Mouse (Mus musculus) adrenal gland, adult 2 months (tissue): ENCODE data around the gene Ifitm6. TPM values are rescaled to one million over a fixed set of nuclear protein-coding genes. Genes with fewer than 3 reads are reported as not detected.
"Not testable (repeated sequence)": the region's sequence is repeated elsewhere in the genome, so short reads cannot be mapped to it uniquely, and the experiment has no call there.

Source experiments
- DNase-seq: peaks from one replicate; pipeline ENCODE4 v3.0.0; 2021
- polyA plus RNA-seq: library from polyadenylated mRNA; depleted of rRNA; stranded (reverse); fragments of >200 nt; gene quantifications from 2 replicates; pipeline ENCODE4 v1.2.3, GENCODE M21; 2012
- total RNA-seq, 2 experiments: library from RNA; stranded (reverse); gene quantifications; 2 replicates each; pipeline ENCODE4 v1.2.3; 2021

Gene Ifitm6
- total and polyA plus RNA-seq, 3 experiments, result 0.39 to 0.93 TPM; not detected in 1

DNA sequence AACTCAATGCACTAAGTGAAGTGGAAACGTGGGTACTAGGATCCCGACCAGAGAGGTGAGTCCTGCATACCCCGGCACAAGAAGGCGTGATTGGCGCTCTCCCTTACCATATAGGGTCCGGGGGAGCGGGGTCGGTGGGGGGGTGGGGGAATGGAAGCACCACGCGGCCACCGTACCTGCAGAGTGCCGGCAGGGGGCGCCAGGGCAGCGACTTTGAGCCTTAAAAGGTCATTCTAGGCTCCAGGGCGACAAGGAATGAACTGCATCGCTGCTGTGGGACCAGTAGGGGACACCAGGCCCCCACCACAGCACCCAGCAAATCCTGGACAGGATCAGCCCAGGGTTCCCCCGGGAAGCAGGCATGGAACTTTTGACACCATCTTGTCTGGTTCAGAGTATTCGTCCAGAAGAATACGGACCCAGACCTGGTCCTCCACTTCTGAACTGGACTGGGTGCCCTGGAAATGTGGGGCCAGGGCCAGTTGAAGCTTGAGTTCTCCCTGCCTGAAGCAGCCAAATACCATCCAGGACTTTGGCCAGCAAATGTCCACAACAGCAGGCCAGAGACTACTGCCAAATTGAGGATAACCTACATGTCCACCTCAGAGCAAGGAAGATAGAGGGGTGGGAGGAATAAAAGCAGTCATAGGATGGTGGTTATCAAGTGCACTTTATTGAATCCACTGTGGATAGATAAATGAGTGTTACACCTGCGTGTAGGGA lies 8.6 kb downstream of the Ifitm6 start:
- peak; percentile 80 for DNase-seq

DNA sequence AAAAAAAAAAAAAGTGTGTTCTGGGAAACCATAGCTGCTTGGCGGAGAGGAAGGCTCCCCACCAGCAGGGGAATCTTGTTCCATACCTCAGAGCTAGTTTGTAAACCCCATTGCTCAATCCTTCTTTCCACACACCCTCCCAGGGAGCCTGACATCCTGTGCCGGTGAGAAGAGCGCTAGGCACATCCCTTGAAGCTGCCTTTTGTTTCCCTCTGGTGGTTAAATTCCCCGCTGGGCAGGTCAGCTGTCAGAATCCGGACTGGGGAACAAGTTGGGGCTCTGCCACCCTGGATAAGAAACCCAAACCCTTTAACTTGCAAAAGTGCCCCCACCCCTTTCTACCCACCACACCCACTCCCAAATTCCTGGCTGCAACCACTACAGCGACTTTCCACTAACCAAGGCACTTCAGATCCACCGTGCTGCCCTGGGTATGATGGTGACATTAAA lies 9.4 kb downstream of the Ifitm6 start:
- DNase-seq, result peak; percentile 36

DNA sequence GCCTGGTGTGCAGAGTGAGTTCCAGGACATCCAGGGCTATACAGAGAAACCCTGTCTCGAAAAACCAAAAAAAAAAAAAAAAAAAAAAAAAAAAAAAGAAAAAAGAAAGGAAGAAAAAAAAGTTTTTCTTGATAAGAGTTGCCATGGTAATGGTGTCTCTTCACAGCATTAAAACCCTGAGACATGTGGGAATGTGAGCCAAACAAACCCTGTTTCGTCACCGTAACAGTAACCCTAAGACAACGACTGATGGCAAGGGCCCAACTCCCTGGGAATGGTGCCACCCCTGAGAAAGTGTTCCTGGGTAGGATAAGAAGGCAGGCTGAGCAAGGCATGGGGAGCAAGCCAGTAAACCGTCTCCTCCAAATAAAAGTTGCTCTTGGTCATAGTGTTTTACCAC lies 10.8 kb downstream of the Ifitm6 start:
- peak; percentile 17 for DNase-seq

DNA sequence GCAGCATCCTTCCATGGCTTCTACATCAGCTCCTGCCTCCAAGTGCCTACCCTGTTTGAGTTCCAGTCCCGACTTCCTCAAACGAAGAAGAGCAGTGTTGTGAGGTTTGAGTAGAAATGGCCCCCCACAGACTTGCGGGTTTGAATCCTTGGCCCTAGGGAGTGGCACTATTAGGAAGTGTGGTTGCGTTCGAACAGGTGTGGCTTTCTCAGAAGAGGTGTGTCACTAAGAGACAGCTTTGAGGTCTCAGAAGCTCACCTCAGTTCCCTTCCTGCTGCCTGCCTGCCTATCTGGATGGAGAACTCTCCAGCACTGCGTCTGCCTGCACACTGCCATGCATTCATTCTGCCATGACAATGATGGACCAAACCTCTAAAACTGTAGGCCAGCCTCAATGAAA lies 11.3 kb downstream of the Ifitm6 start:
- no peak for DNase-seq

DNA sequence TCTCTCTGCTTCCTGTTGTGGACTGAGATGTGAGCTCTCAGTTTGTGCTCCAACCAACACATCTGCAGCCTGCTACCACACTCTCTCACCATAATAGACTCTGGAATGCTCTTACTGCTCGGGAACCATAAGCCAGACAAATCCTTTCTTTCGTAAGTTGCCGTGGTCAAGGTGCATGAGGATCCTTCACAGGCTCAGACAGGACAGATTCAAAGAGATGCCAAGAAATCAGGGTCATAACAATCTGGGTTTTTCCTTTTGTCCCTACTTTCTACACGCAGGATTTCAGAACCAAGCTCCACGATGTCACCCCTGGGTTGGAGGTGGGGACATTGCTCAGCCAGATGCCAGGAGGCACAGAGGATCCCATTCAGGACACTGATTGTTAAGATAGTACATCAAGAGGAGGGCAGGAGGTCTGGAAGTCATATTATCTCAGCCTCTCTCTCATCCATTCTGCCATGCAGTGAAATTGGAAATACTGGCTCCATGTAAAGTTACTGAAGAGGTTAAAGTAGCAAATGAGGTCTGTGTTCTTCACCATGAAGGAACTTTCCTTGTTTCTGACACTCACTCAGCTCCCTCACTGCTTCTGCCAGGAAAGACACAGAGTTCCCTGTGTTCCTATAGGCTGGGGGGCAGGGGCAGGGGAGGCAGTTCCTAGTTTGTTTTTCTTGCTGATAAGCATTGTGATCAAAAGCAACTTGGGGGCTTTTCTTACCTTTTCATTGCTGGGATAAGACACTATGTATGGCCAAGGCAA lies 14.3 kb downstream of the Ifitm6 start:
- DNase-seq, result no peak

DNA sequence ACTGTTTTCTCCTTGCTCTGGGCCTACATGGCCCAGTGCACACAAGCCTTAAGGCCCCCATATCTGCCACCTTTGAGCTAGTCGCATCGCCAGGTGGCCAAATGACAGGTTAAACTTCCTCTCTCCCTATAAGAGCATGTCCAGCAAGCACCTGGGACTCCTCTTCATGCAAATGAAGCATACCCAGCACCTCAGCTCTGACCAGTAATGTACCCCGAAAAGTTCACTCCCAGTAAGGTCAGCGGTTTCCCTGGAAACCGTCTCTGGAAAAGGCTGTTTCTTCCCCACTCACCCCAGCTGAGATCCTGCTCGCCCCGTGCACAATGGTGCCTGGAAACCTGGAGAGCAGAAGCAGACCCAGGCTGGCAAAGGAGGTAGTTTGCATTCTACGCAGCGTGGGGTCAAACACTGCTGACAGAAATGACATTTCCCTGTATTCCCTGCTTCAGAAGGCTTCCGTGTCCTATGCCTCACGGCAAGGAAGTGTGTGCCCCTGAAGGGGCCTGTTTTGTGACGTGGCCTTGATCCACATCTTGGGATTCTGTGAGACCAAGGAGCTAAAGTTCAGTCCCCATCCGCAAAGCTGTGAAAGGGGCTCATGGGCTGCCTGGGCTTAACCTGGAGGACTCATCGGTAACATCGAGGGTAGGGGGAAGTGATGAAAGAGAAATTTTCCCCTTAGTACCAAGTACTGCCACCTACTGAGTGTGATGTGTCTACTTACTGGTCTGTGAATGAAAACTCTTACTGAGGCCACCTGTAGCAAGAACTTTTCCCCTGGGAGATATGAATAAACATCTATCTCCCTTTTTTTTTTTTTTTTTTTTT lies 16.6 kb downstream of the Ifitm6 start:
- DNase-seq, result no peak

DNA sequence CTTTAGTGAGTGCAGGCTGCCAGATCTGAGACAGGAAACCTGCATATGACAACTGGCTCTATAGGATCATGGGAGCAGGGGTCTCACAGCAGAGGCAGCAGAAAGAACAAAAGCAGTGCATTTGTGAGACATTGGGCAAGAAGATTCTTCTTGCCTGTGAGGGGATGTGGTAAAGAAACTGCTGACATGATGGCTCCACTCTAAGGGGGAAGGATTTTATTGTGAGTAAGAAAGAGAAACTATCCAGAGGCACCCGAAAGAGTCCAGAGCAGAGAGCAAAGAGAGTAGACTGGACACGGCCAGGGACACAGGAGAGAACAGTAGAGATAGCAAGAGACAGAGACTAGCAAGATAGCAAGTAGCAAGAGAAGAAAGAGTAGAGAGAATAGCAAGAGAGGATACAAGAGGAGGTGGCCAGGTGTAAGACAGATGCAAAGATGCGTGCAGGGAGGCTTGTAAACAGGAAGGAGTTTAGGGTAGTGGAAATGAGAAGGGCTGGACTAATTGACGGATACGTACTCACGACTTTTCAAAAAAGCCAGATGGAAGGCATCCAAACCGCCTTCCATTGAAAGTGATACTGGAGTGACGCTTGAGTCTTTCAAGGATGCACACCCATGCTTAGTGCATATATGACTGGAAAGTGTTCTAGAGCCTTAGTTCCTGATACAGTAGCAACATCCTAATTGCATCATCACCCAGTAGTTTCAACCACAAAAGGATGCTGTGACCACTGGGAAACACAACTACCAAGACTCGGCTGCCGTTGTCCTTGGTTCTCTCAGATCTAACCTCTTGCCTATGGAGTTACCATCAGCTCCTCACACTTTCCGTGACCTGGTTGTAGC lies 18.6 kb downstream of the Ifitm6 start:
- DNase-seq, result no peak

DNA sequence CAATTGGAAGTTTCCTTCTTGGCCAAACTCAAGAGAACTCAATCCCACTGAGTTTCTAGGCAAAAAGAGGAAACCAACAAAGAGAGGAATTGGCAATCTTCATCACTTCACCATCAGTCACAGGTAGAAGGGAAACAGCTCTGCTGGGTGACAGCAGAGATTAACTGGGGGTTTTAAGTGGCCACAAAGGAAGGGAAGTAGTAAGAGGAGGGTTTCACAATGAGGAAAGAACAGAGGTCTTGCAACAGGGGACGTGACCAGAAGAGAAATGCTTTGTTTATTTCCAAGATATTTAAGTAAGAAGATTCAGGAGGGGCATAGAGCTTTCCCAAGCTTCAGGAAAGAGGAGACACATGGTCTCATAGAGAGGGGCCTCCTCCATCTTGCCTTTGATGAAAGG lies 19.9 kb downstream of the Ifitm6 start:
- DNase-seq, result no peak

DNA sequence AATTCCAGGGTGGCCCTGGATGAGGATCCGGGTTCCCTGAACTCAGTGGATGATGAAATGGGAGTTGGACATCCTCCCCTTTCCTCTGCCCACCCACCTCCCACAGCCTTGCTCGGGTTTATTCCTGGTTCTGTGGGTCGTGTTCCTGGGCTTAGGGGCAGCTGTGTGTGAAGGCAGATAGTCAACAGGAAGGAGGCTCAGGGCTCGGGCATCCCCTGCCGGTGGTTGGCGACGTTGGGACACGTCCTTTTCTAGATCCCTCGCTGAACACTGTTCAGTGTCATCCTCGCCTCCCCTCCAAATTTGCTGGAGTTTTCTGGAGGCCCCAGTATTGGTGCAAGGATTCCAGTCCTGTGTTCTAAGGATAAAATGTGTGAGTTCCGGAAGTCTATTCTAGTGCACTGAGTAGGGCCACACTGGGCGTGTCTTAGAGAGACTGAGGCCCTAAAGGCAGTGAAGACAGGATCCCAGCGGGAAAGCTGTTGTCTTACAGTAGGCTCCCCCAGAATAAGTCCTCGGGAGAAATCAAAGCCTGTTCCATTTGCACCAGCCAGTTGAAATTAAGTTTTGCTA lies 26.5 kb downstream of the Ifitm6 start:
- no peak for DNase-seq

DNA sequence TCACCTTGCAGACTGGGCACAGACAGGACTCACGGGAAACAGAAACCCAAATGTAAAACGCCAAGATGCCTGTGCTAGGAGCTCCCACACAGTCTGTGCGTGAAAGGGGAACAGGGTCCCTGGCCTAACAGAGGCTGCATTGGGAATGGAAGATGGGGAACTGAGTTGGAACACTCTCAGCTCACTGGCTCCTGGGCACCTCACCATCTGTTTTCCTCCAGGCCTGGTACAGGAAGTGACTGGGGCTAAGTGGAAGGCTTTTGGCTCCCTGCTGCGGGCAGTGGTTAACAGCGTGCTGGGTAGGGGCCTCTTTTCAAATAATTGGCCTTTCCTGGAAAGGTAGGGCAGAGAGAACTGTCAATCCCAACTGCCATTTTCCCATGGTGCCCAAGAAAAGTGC lies 27.1 kb downstream of the Ifitm6 start:
- no peak for DNase-seq

DNA sequence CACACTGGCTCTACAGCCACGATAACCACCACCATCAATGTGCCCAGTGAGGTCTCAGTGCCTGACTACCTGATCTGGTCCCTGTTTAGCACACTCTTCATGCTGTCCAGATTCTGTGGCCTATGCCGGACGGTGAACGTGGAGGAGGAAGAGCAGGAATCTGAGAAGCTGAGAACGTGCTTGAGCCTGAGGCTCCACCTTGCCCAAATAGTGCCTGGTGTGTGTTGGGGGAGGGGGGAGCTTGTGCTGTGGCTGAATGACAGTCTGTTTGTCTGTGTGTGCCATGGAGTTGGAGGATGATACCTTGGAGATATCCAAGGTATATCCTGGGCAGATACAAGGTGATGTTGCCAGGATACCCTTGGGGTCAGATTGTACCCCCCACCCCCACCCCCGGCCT lies 27.5 kb downstream of the Ifitm6 start:
- DNase-seq, result no peak

DNA sequence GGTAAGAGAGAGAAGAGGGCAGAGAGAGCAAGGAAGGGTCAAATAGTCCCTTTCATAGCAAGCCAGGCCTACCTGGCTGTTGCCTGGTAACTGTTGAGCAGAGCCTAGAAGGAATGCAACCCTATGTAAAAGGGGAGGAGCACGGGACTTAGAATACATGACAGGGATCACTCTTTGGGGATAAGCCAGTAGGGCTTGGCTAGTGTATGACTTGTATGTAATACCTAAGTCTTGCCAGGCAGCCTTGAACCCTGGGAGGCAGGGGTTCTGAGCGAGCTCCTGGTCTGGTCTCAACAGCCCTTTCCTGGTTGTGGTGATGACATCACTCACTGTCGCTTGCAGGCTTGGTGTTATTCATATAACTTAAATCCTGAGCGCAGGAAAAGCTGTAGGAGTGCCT lies 28.7 kb downstream of the Ifitm6 start:
- no peak for DNase-seq

DNA sequence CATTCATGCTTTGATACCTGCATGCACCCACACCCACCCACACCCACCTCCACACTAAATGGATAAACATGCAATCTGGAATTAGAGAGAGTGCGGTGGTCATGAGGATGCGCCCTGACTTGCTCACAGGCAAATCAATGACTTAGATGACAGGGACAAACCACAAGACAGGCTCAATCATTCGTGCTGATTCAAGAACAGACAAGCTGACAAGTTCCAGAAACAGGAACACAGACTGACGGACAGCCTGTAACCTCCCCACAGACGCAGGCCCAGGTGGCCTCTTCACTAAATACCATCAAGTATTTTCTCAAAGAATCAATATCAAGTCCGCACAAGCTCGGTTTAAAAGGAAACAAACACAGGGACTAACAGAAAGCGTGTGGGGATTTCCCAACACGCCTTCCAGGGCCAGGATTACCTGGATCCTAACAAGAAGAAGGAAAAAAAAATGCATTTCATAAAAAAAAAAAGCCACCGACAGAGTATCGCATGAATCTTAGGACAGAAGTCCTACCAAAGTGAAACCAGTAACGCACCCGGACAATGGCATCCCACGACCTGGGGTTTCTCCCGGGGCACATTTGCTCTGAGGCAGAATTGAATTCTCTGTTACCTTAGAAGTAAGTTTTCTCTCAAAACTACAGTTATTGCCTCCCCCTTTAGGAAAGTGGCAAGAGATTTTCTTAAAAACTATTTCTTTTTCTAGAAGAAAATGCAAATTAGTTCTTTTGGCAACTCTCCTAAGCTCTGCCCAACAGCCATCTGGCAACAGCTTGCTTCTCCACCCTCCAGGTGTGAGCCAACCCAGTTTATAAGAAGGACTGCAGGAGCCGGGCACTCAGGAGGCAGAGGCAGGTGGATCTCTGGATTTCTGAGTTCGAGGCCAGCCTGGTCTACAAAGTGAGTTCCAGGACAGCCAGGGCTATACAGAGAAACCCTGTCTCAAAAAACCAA lies 30.3 kb downstream of the Ifitm6 start:
- no peak for DNase-seq

DNA sequence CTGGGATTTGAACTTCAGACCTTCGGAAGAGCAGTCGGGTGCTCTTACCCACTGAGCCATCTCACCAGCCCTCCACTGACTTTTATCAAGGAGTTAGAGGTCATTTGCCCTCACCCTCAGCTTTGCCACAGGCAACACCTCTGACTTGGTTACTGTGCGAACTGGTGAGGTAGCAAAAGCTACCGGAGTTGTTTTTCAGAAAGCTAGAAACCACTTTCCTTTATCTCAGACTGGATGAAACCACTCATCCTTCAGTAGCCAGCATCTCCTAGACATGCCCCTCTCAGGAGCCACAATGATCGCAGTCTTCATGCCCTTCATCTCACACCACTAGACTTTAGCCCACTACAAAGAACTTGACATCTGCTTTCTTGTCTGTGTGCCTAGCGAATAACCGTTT lies 34.8 kb downstream of the Ifitm6 start:
- DNase-seq, result no peak

DNA sequence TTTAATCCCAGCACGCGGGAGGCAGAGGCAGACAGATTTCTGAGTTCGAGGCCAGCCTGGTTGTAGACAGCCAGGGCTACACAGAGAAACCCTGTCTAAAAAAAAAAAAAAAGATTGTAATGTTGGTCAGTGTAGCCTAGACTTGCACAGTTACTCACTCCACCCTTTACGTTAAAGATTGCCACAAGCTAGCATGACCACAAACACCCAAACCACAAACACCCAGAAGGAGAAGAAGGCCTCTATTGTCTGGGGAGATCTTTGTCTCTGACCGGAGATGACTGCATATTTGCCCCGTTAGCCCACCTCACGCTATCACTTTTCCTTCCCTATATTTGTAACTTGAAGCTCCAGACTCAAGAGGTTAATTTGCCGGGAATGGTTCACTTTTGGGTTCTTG lies 36.0 kb downstream of the Ifitm6 start:
- no peak for DNase-seq

DNA sequence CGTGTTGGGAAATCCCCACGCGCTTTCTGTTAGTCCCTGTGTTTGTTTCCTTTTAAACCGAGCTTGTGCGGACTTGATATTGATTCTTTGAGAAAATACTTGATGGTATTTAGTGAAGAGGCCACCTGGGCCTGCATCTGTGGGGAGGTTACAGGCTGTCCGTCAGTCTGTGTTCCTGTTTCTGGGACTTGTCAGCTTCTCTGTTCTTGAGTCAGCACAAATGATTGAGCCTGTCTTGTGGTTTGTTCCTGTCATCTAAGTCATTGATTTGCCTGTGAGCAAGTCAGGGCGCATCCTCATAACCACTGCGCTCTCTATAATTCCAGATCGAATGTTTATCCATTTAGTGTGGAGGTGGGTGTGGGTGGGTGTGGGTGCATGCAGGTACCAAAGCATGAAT lies 41.0 kb downstream of the Ifitm6 start:
- not testable (repeated sequence) for DNase-seq

DNA sequence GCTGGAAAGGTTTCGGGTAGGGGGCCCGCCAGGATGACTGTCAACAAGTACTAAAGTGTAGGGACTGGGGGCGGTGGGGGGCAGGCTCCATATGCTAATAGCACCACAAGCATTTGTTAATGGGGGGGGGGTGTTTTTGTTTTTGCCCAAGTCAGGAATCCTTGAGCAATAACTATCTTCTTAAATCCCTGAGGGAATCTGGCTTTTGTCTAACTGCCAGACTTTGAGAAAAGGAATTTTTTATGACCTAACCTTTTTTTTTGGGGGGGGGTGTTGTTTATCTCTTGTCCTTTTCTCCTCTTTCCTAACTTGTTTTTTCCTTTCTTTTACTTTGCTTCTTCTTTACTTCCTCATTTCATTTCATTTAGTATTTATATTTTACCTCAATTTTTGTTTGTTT lies 42.3 kb downstream of the Ifitm6 start:
- no peak for DNase-seq

DNA sequence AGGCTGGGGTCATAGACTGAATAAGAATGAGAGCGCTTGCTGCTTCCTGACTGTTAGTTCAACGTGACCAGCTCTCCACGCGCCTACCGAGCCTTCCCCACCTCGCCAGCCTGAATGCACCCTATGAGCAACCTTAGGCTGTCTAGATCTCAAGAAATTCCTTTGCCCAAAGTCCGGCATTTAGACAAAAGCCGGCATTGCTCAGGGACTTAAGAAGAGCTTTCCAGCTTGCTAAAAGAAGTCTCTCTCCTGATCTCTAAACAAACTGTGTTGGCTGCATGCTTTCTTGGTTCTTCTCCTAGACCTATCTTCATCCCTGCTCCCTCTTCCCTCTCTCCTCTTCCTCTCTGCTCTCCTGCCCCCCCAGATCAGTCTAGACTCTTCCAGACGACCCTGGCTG lies 42.8 kb downstream of the Ifitm6 start:
- no peak for DNase-seq

DNA sequence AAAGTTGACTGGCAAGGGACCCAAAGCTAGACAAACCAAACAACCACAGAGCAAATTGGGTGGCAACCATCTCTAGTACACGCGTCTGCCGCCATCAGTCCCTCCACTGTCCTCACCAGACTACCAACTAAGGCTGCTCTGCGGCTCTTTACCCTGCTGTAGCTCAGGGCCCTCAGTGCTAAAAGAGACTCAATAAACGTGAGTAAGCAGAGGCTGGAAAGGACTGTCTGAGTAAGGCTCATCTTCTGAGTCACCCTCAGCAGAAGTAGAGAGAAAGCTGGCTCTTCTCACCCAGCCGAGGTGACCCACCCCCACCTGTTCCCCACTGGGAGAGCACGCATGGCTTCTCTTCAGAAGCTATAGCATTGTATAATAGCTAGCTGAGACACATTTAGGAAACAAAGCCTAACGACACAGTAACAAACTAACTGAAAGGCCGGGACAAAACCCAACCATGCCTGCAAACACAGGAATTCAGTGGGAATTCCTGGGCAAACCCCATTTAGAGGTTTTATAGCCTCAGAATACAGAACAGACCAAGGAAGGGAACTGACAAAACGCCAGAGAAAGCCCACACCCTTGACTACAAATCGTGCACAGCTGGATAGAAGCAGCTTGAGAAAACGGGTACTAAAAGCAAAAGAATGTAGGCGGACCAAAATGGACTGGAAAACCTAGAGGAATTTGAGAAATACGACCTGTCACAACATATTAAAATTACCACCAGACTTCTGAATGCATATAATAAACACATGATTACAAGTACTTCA lies 44.1 kb downstream of the Ifitm6 start:
- peak; percentile 42 for DNase-seq
